Mouse (Mus musculus): ENCODE results near the gene Fgfbp1. TPM values are rescaled to one million over a fixed set of nuclear protein-coding genes. Genes with fewer than 3 reads are reported as not detected.

Fgfbp1 gene
- polyA plus RNA-seq (2012; rRNA removed), result 0.69 and 0.78 TPM in 2 replicates

GRCm38 (mm10) chr5:43981620-43982019 lies at the start of gene Fgfbp1:
Gene Fgfbp1, minus strand, starts transcription at chr5:43981779.
- no peak for TF ChIP-seq POLR2A (IDR thresholded peaks at IDR 0.05; ENCODE audit: control insufficient read depth, extremely low read depth, insufficient read depth, low read length, poor library complexity)
- no peak for TF ChIP-seq CTCF (IDR thresholded peaks at IDR 0.05; ENCODE audit: borderline replicate concordance, control insufficient read depth, extremely low read depth, insufficient read depth, low read length, poor library complexity)
- Histone ChIP-seq H3K27me3 (ENCODE audit: control insufficient read depth, insufficient read depth, low read length) (no peaks in the 10 kb centered on the region), H3K4me1 (replicated peaks; ENCODE audit: control insufficient read depth, insufficient read depth, low read length) (no peaks in the 10 kb centered on the region), H3K4me3 (ENCODE audit: control insufficient read depth, insufficient read depth, low read length) (no peak within 1 kb of the TSS), H3K36me3 (ENCODE audit: control insufficient read depth, insufficient read depth, low read length) (no peaks in the 10 kb centered on the region), H3K27ac (ENCODE audit: control insufficient read depth, insufficient read depth, low read length) (no peak within 1 kb of the TSS)
- DNase-seq, result no peak
- 79% methylated on average over 4 of the region's 4 CpGs for WGBS

- Histone ChIP-seq H3K36me3 (ENCODE audit: control insufficient read depth, insufficient read depth, low read length) (no peaks in the 10 kb centered on the region), H3K27ac (ENCODE audit: control insufficient read depth, insufficient read depth, low read length) (no peak overlapping the region), H3K27me3 (ENCODE audit: control insufficient read depth, insufficient read depth, low read length) (no peaks in the 10 kb centered on the region), H3K4me3 (ENCODE audit: control insufficient read depth, insufficient read depth, low read length) (no peak overlapping the region), H3K4me1 (replicated peaks; ENCODE audit: control insufficient read depth, insufficient read depth, low read length) (no peaks in the 10 kb centered on the region)
- WGBS, result 96% methylated on average over 9 of the region's 9 CpGs
- no peak for DNase-seq
- no peak for TF ChIP-seq CTCF (IDR thresholded peaks at IDR 0.05; ENCODE audit: borderline replicate concordance, control insufficient read depth, extremely low read depth, insufficient read depth, low read length, poor library complexity)
- TF ChIP-seq POLR2A (IDR thresholded peaks at IDR 0.05; ENCODE audit: control insufficient read depth, extremely low read depth, insufficient read depth, low read length, poor library complexity), result no peak
Measured at GRCm38 (mm10) chr5:43998295-43998989, 16.9 kb upstream of the Fgfbp1 start.

- 96% methylated on average over 8 of the region's 8 CpGs for WGBS
- Histone ChIP-seq H3K27me3 (ENCODE audit: control insufficient read depth, insufficient read depth, low read length) (no peaks in the 10 kb centered on the region), H3K36me3 (ENCODE audit: control insufficient read depth, insufficient read depth, low read length) (no peaks in the 10 kb centered on the region), H3K4me1 (replicated peaks; ENCODE audit: control insufficient read depth, insufficient read depth, low read length) (no peaks in the 10 kb centered on the region), H3K27ac (ENCODE audit: control insufficient read depth, insufficient read depth, low read length) (no peak overlapping the region), H3K4me3 (ENCODE audit: control insufficient read depth, insufficient read depth, low read length) (no peak overlapping the region)
- TF ChIP-seq POLR2A (IDR thresholded peaks at IDR 0.05; ENCODE audit: control insufficient read depth, extremely low read depth, insufficient read depth, low read length, poor library complexity) (no peak), CTCF (IDR thresholded peaks at IDR 0.05; ENCODE audit: borderline replicate concordance, control insufficient read depth, extremely low read depth, insufficient read depth, low read length, poor library complexity) (no peak)
- DNase-seq, result no peak
Measured at GRCm38 (mm10) chr5:43997626-43998025, 16.0 kb upstream of the Fgfbp1 start.

GRCm38 (mm10) chr5:43996162-43996561 lies 14.6 kb upstream of the Fgfbp1 start:
- DNase-seq, result no peak
- Histone ChIP-seq H3K4me3 (ENCODE audit: control insufficient read depth, insufficient read depth, low read length) (no peak overlapping the region), H3K27me3 (ENCODE audit: control insufficient read depth, insufficient read depth, low read length) (no peaks in the 10 kb centered on the region), H3K36me3 (ENCODE audit: control insufficient read depth, insufficient read depth, low read length) (no peaks in the 10 kb centered on the region), H3K4me1 (replicated peaks; ENCODE audit: control insufficient read depth, insufficient read depth, low read length) (no peaks in the 10 kb centered on the region), H3K27ac (ENCODE audit: control insufficient read depth, insufficient read depth, low read length) (no peak overlapping the region)
- TF ChIP-seq POLR2A (IDR thresholded peaks at IDR 0.05; ENCODE audit: control insufficient read depth, extremely low read depth, insufficient read depth, low read length, poor library complexity) (no peak), CTCF (IDR thresholded peaks at IDR 0.05; ENCODE audit: borderline replicate concordance, control insufficient read depth, extremely low read depth, insufficient read depth, low read length, poor library complexity) (no peak)
- 13% methylated on average over 4 of the region's 4 CpGs for WGBS

GRCm38 (mm10) chr5:43994981-43995380 lies 13.4 kb upstream of the Fgfbp1 start:
- Histone ChIP-seq H3K27ac (ENCODE audit: control insufficient read depth, insufficient read depth, low read length) (no peak overlapping the region), H3K36me3 (ENCODE audit: control insufficient read depth, insufficient read depth, low read length) (no peaks in the 10 kb centered on the region), H3K4me1 (replicated peaks; ENCODE audit: control insufficient read depth, insufficient read depth, low read length) (no peaks in the 10 kb centered on the region), H3K4me3 (ENCODE audit: control insufficient read depth, insufficient read depth, low read length) (no peak overlapping the region), H3K27me3 (ENCODE audit: control insufficient read depth, insufficient read depth, low read length) (no peaks in the 10 kb centered on the region)
- no peak for TF ChIP-seq POLR2A (IDR thresholded peaks at IDR 0.05; ENCODE audit: control insufficient read depth, extremely low read depth, insufficient read depth, low read length, poor library complexity)
- TF ChIP-seq CTCF (IDR thresholded peaks at IDR 0.05; ENCODE audit: borderline replicate concordance, control insufficient read depth, extremely low read depth, insufficient read depth, low read length, poor library complexity), result no peak
- WGBS, result 91% methylated on average over 2 of the region's 2 CpGs
- DNase-seq, result no peak

GRCm38 (mm10) chr5:43990316-43990715 lies 8.7 kb upstream of the Fgfbp1 start:
- Histone ChIP-seq H3K4me1 (replicated peaks; ENCODE audit: control insufficient read depth, insufficient read depth, low read length) (no peaks in the 10 kb centered on the region), H3K27me3 (ENCODE audit: control insufficient read depth, insufficient read depth, low read length) (no peaks in the 10 kb centered on the region), H3K27ac (ENCODE audit: control insufficient read depth, insufficient read depth, low read length) (no peak overlapping the region), H3K4me3 (ENCODE audit: control insufficient read depth, insufficient read depth, low read length) (no peak overlapping the region), H3K36me3 (ENCODE audit: control insufficient read depth, insufficient read depth, low read length) (no peaks in the 10 kb centered on the region)
- DNase-seq, result peak; percentile 78
- TF ChIP-seq CTCF (IDR thresholded peaks at IDR 0.05; ENCODE audit: borderline replicate concordance, control insufficient read depth, extremely low read depth, insufficient read depth, low read length, poor library complexity) (no peak), POLR2A (IDR thresholded peaks at IDR 0.05; ENCODE audit: control insufficient read depth, extremely low read depth, insufficient read depth, low read length, poor library complexity) (no peak)
- WGBS, result 50% methylated on average over 6 of the region's 6 CpGs
